Mouse (Mus musculus) lung, adult 2 months (tissue): ENCODE data around the gene Ep400.

ENCODE experiments used
- CTCF ChIP-seq: fragments of 200-500 bp; IDR thresholded peaks from 2 replicates; pipeline ENCODE4 v1.5.1; 2011; ENCODE audit warnings: mild to moderate bottlenecking, low read length, control low read depth; ENCODE audit not compliant: insufficient read depth
- POLR2A ChIP-seq: fragments of 200-500 bp; IDR thresholded peaks from 2 replicates; pipeline ENCODE4 v1.6.1; 2011; ENCODE audit warnings: low read depth, mild to moderate bottlenecking, control low read depth, low read length, borderline replicate concordance; ENCODE audit errors: extremely low read depth

DNA sequence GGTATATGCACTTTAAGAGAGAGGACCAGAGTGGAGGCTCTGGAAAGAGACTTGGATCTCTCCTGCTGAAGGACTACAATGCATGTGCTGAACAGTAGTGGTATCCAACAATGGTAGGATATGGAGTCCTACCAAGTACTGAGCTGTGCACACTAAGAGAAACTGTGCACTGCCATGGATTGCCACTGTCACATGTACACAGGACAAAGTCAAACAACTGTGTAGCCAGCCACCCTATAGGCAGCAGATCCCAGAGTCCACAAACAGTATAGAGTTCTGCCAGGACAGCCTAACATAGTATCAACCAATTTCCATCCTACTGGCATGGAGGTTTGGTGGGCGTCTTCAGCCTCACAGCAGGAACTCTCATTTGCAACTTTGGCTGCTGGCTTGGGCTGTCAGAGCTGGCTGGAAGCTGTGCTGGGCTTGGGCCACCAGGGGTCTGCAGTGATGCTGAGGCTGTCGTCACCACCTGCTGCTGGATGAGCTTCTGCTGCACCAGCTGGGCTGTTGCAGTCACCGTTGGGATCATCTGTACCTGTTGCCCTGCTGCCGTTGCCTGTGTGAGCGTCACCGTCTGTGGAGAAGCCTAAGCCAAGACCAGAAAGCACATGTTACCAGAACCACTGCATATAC, 104.9 kb downstream of the Ep400 start:
- TF ChIP-seq CTCF (no peak), POLR2A (no peak)
